Mouse (Mus musculus): ENCODE measurements around the gene Iba57. TPM values are rescaled to one million over a fixed set of nuclear protein-coding genes. Genes with fewer than 3 reads are reported as not detected.
"Not testable (repeated sequence)": the region's sequence is repeated elsewhere in the genome, so short reads cannot be mapped to it uniquely, and the experiment has no call there.

Gene Iba57
- polyA plus RNA-seq (2014; fragmentation: Nextera tagmentation; extraction: Ambion mirVana), result 3.8 and 5.3 TPM in 2 replicates

DNA sequence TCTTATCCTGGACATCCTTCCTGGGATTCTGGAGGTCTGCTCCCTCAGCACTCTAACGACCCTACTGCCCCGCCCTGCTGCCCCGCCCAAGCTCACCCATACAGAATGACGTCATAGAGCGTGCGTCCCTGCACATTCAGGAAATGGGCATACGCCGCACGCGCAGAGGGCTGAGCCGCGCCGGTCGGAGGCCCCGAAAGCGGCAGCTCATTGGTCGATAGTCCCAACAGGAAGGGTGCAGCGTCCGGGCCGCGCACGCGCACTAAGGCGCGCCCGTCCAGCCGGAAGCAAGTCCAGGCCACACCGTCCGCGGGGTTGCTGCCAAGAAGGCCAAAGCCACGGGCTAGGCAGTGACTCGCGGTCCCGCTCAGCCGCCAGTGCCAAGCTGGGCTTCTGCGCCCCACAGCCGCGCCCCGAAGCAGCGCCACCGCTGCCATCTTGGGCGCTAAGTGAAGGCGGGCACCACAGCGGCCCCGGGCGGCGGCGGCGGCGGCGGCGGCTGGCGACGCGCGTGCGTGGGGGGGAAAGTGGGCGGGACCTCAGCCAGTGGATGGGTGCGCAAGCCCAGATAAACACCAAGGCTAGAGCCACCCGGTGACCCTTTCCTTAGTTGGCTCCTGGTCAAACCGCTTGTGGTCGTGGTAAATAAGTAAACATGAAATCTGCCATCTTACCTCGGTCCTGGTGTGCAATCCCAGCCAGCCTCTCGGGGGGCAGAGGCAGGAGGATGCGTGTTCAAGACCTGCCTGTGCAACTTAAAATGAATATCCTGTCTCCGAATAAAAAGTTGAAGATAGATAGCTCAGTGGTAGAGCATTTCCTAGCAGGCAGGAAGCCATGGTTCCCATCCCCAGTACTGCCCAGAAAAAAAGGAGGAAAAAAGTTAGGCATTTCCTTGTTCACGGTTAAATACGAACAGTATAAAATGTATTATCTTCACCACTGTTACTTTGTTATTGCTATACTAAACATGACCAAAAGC, at the start of gene Iba57:
TSS of gene Iba57 (minus strand) at position 485 of the 982 bp plus-strand sequence.
- peak within 1 kb of the TSS; percentile 84 for H3K4me3 ChIP-seq (ENCODE audit: low read depth, low read length)
- peak within 1 kb of the TSS; percentile 62 for H3K4me2 ChIP-seq
- H3K27ac ChIP-seq (ENCODE audit: low read depth, low read length), result peak within 1 kb of the TSS; percentile 99
- ATAC-seq (replicated peaks; ENCODE audit: insufficient number of reproducible peaks, low FRiP score, low TSS enrichment), result peak; percentile 97
- H3K36me3 ChIP-seq (ENCODE audit: control insufficient read depth, insufficient read depth, low read length), result no peaks in the 10 kb centered on the region
- no peaks in the 10 kb centered on the region for H3K9me3 ChIP-seq (replicated peaks; ENCODE audit: control insufficient read depth, low read length)
- no peaks in the 10 kb centered on the region for H3K27me3 ChIP-seq (ENCODE audit: control insufficient read depth, insufficient read depth, low read length)
- peak within 1 kb of the TSS; percentile 97 for H3K9ac ChIP-seq (ENCODE audit: low read depth, low read length)
- H3K4me1 ChIP-seq (ENCODE audit: control insufficient read depth, insufficient read depth, low read length), result peaks cover 27% of the 10 kb centered on the region
- 3% methylated on average over 68 of the region's 68 CpGs for WGBS (ENCODE audit: insufficient replicate concordance)

DNA sequence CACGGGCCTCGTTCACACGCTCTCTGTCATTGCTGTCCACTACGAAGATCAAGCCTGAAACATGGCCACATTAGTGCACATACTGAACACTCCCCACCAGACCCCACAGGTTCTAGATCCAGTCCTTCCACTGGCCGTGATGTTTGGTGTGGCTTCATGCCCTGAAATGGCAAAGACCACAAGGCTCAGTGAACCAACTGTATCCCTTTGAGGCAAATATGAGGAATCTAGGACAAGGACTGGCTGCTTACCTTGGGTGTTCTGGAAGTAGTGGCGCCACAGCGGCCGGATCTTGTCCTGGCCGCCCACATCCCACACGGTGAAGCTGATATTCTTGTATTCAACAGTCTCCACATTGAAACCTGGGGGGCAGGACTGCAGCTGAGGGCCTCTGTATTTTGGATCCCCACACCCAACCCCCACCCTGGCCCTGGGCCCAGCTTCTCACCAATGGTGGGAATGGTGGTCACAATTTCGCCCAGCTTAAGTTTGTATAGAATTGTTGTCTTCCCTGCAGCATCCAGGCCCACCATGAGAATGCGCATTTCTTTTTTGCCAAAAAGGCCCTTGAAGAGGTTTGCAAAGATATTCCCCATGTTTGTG, 49.5 kb upstream of the Iba57 start:
- Histone ChIP-seq H3K4me1 (ENCODE audit: control insufficient read depth, insufficient read depth, low read length) (peaks cover 11% of the 10 kb centered on the region), H3K4me2 (no peak overlapping the region), H3K27ac (ENCODE audit: low read depth, low read length) (no peak overlapping the region), H3K4me3 (ENCODE audit: low read depth, low read length) (no peak overlapping the region), H3K36me3 (ENCODE audit: control insufficient read depth, insufficient read depth, low read length) (peaks cover 18% of the 10 kb centered on the region), H3K9me3 (replicated peaks; ENCODE audit: control insufficient read depth, low read length) (no peaks in the 10 kb centered on the region), H3K27me3 (ENCODE audit: control insufficient read depth, insufficient read depth, low read length) (no peaks in the 10 kb centered on the region), H3K9ac (ENCODE audit: low read depth, low read length) (no peak overlapping the region)
- no peak for ATAC-seq (replicated peaks; ENCODE audit: insufficient number of reproducible peaks, low FRiP score, low TSS enrichment)
- 90% methylated on average over 12 of the region's 12 CpGs for WGBS (ENCODE audit: insufficient replicate concordance)

DNA sequence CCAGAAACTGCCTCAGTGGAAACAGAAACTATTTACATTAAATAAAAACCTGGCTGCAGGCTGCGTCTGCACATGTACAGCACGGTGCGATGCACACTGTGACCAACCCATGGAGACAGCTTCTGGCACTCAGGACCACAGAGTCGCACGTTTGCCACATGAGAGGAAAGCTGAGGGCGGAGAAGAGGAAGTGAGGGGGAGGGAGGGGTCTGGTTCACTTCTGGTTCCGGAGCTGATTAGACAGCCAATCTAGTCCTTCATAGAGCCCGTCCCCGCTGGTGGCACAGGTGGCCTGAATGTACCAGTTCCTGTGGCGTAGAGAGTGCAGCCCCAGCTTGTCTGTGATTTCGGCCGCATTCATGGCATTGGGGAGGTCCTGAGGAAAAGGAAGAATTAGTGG, 48.8 kb upstream of the Iba57 start:
- H3K27ac ChIP-seq (ENCODE audit: low read depth, low read length); H3K9ac ChIP-seq (ENCODE audit: low read depth, low read length); ATAC-seq (replicated peaks; ENCODE audit: insufficient number of reproducible peaks, low FRiP score, low TSS enrichment); H3K9me3 ChIP-seq (replicated peaks; ENCODE audit: control insufficient read depth, low read length); H3K4me2 ChIP-seq; H3K4me3 ChIP-seq (ENCODE audit: low read depth, low read length); H3K27me3 ChIP-seq (ENCODE audit: control insufficient read depth, insufficient read depth, low read length): not testable (repeated sequence)
- Histone ChIP-seq H3K4me1 (ENCODE audit: control insufficient read depth, insufficient read depth, low read length) (peaks cover 11% of the 10 kb centered on the region), H3K36me3 (ENCODE audit: control insufficient read depth, insufficient read depth, low read length) (peaks cover 18% of the 10 kb centered on the region)
- WGBS (ENCODE audit: insufficient replicate concordance), result 68% methylated on average over 12 of the region's 12 CpGs

DNA sequence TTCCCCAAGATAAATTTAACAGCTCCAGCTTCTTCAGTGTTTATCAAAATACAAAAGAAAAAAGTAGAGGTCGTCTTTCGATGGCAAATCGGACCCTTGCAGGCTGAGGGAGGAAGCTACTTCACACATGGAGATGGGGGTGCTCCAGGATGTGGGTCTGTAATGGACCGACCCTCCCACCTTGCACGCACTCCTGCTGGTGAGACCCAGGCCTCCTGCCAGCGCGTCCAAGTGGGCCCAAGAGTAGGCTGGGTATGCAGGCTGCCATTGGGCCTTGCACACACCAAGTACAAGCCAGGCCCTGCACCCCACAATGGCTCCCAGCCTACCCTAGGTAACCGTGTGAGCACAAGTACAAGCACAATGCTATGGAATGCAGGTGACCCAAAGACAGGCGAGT, 48.0 kb upstream of the Iba57 start:
- 89% methylated on average over 8 of the region's 9 CpGs for WGBS (ENCODE audit: insufficient replicate concordance)
- H3K36me3 ChIP-seq (ENCODE audit: control insufficient read depth, insufficient read depth, low read length), result peaks cover 18% of the 10 kb centered on the region
- H3K9ac ChIP-seq (ENCODE audit: low read depth, low read length), result not testable (repeated sequence)

DNA sequence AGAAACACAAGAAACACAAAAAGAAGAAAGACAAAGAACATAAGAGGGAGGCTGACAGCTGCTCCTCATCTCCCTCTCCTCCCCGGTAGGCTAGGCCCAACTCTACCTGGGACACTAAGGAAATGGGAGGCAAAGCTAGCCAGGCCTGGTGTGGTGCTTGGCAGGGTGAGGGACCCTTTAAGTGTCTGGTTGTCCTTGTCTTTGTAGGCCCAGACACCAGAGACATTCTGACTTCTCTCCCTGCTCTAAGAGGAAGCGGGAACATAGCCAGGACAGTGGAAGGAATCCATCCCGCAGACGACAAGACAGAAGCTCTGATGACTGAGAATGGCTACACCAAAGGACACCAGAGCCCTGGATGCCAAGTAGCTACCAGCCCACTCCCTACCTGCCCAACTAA, 46.5 kb upstream of the Iba57 start:
- H3K9ac ChIP-seq (ENCODE audit: low read depth, low read length), result no peak overlapping the region
- 83% methylated on average over 4 of the region's 4 CpGs for WGBS (ENCODE audit: insufficient replicate concordance)
- peaks cover 19% of the 10 kb centered on the region for H3K36me3 ChIP-seq (ENCODE audit: control insufficient read depth, insufficient read depth, low read length)
- peaks cover 8% of the 10 kb centered on the region for H3K4me1 ChIP-seq (ENCODE audit: control insufficient read depth, insufficient read depth, low read length)
- H3K9me3 ChIP-seq (replicated peaks; ENCODE audit: control insufficient read depth, low read length), result no peaks in the 10 kb centered on the region
- H3K27me3 ChIP-seq (ENCODE audit: control insufficient read depth, insufficient read depth, low read length), result no peaks in the 10 kb centered on the region
- H3K27ac ChIP-seq (ENCODE audit: low read depth, low read length), result no peak overlapping the region
- ATAC-seq (replicated peaks; ENCODE audit: insufficient number of reproducible peaks, low FRiP score, low TSS enrichment), result no peak
- no peak overlapping the region for H3K4me2 ChIP-seq
- H3K4me3 ChIP-seq (ENCODE audit: low read depth, low read length), result no peak overlapping the region

More for the DNA sequence above, 48.0 kb upstream of the Iba57 start:
- H3K9me3 ChIP-seq (replicated peaks; ENCODE audit: control insufficient read depth, low read length); H3K27me3 ChIP-seq (ENCODE audit: control insufficient read depth, insufficient read depth, low read length); H3K4me3 ChIP-seq (ENCODE audit: low read depth, low read length); ATAC-seq (replicated peaks; ENCODE audit: insufficient number of reproducible peaks, low FRiP score, low TSS enrichment); H3K27ac ChIP-seq (ENCODE audit: low read depth, low read length); H3K4me2 ChIP-seq; H3K4me1 ChIP-seq (ENCODE audit: control insufficient read depth, insufficient read depth, low read length): not testable (repeated sequence)

DNA sequence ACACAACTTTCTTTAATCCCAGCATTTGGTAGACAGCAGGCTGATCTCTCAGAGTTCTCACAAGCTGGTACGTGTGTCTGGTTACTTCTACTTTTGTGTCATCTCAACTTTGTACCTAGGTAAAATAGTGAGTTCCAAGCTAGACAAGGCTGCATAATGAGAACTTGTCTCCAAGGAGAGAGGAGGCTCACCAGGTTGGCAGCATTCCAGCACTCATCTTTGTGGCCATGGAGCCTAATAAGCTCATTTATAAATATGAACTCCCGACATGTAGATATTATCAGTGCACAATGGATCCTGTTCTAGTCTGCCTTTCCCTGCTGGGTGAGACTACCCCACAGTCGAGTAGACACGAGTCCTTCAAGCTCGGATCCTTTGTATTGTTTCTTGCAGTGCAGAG, 46.0 kb upstream of the Iba57 start:
- Histone ChIP-seq H3K4me1 (ENCODE audit: control insufficient read depth, insufficient read depth, low read length) (peaks cover 8% of the 10 kb centered on the region), H3K27me3 (ENCODE audit: control insufficient read depth, insufficient read depth, low read length) (no peaks in the 10 kb centered on the region), H3K9me3 (replicated peaks; ENCODE audit: control insufficient read depth, low read length) (no peaks in the 10 kb centered on the region), H3K4me3 (ENCODE audit: low read depth, low read length) (peak overlapping the region; percentile 83; the same call in 1 of the 2 replicates), H3K36me3 (ENCODE audit: control insufficient read depth, insufficient read depth, low read length) (peaks cover 19% of the 10 kb centered on the region), H3K4me2 (peak overlapping the region; percentile 67), H3K9ac (ENCODE audit: low read depth, low read length) (no peak overlapping the region), H3K27ac (ENCODE audit: low read depth, low read length) (peak overlapping the region; percentile 93)
- 77% methylated on average over 5 of the region's 5 CpGs for WGBS (ENCODE audit: insufficient replicate concordance)
- no peak for ATAC-seq (replicated peaks; ENCODE audit: insufficient number of reproducible peaks, low FRiP score, low TSS enrichment)

DNA sequence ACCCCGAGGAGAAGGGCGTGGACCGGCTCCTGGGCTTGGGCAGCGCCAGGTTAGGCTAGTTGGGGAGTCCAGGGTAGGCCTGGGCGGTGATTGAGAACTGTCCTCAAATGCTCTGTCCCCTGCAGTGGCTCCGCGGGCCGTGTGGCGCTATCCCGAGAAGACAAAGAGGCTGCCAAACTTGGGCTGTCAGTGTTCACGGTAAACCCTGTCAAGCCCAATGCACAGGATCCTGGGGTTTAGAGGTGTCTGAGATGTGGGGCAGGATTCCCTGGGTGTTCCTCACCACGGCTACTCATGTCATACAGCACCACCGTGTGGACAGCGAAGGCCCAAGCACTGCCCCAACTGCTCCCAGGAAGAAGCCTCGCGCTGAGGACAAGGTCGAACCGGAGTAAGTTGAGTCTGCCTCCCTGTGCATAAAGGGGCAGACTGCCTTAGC, 45.5 kb upstream of the Iba57 start:
- peak overlapping the region; percentile 93 for H3K27ac ChIP-seq (ENCODE audit: low read depth, low read length)
- peak overlapping the region; percentile 91 for H3K9ac ChIP-seq (ENCODE audit: low read depth, low read length)
- ATAC-seq (replicated peaks; ENCODE audit: insufficient number of reproducible peaks, low FRiP score, low TSS enrichment), result peak; percentile 53; the same call in 1 of the 2 replicates
- WGBS (ENCODE audit: insufficient replicate concordance), result 9% methylated on average over 18 of the region's 18 CpGs
- no peaks in the 10 kb centered on the region for H3K27me3 ChIP-seq (ENCODE audit: control insufficient read depth, insufficient read depth, low read length)
- H3K4me2 ChIP-seq, result peak overlapping the region; percentile 67
- peaks cover 19% of the 10 kb centered on the region for H3K36me3 ChIP-seq (ENCODE audit: control insufficient read depth, insufficient read depth, low read length)
- H3K4me3 ChIP-seq (ENCODE audit: low read depth, low read length), result peak overlapping the region; percentile 83
- H3K4me1 ChIP-seq (ENCODE audit: control insufficient read depth, insufficient read depth, low read length), result peaks cover 8% of the 10 kb centered on the region
- no peaks in the 10 kb centered on the region for H3K9me3 ChIP-seq (replicated peaks; ENCODE audit: control insufficient read depth, low read length)

DNA sequence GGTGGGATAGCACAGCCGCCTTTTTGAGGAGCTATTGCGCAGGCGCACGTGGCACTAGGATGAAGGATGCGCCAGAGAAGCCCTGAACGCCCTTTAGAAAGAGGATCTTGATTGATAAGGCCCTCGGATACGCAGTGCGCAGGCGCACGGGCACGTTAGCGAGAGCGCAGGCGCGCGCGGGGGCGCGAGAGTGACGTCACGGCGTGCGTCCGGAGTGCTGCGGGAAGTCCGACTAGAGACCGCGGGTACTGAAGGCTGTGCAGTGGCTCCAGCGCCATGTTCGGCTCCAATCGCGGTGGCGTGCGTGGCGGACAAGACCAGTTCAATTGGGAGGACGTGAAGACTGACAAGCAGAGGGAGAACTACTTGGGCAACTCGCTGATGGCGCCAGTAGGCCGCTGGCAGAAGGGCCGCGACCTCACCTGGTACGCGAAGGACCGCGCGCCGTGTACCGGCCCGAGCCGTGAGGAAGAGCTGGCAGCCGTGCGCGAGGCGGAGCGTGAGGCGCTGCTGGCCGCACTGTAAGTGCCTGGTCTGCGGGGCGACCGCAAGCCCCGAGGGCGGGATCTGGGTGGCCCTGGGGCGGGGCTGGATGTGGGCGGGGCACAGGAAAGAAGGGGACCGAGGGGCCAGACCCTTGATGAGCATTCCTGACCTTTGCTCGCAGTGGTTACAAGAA, 44.8 kb upstream of the Iba57 start, which contains the start of gene 2310033P09Rik:
TSS of gene 2310033P09Rik (plus strand) at position 169 of the 679 bp plus-strand sequence.
- H3K36me3 ChIP-seq (ENCODE audit: control insufficient read depth, insufficient read depth, low read length), result peaks cover 19% of the 10 kb centered on the region
- peaks cover 8% of the 10 kb centered on the region for H3K4me1 ChIP-seq (ENCODE audit: control insufficient read depth, insufficient read depth, low read length)
- H3K4me3 ChIP-seq (ENCODE audit: low read depth, low read length), result peak within 1 kb of the TSS; percentile 83
- under 1% methylated on average over 67 of the region's 67 CpGs for WGBS (ENCODE audit: insufficient replicate concordance)
- no peaks in the 10 kb centered on the region for H3K27me3 ChIP-seq (ENCODE audit: control insufficient read depth, insufficient read depth, low read length)
- H3K4me2 ChIP-seq, result peak within 1 kb of the TSS; percentile 67
- H3K9me3 ChIP-seq (replicated peaks; ENCODE audit: control insufficient read depth, low read length), result no peaks in the 10 kb centered on the region
- peak within 1 kb of the TSS; percentile 91 for H3K9ac ChIP-seq (ENCODE audit: low read depth, low read length)
- H3K27ac ChIP-seq (ENCODE audit: low read depth, low read length), result peak within 1 kb of the TSS; percentile 93
- peak; percentile 80 for ATAC-seq (replicated peaks; ENCODE audit: insufficient number of reproducible peaks, low FRiP score, low TSS enrichment)

Measured in heart, embryonic 11.5 days (tissue).